Mouse (Mus musculus) thymus, postnatal 36 days (tissue): ENCODE measurements around the gene Lgalsl.

ENCODE experiments used
- DNase-seq, 2 experiments: peaks; one replicate each; pipeline ENCODE4 v3.0.0; 2022; ENCODE audit warnings: mixed read lengths in 2 of 2

The Lgalsl gene

DNA sequence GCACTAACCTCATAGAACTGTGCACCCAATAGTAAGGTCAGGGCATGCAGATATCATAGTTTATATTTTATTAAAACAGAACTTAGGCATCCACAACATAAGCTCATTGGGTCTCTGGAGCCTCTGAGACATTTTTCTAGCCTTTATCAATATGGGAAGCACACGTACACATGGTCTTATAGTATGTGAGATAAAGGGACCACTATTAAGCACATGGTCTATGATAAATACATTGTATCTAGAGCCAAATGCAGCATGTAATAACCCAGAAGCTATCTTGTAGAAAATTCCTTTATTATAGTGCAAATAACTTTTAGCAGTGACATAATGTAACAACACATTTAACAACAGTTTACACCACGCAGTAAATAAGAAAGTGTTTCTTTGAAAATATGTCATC lies 7.6 kb downstream of the Lgalsl start:
- DNase-seq: no peak

DNA sequence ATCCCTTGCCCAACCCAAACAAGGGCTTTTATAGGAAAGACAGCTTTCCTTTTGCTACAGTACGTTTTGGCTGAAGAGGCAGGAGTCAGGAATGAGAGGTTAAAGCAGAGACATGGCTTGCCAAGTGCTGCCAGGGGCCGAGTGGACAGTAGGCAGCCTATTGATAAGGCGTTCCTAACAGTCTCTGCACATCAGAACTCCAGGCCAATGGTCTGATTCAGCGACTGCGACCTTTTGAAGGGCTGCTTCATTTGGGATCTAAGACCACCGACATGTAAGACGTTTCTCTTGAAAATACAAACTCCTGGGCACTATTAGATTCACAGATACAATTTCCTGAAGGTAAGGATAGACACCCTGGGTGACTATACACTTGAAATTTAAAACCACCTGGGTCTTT lies 9.5 kb downstream of the Lgalsl start:
- DNase-seq: no peak

DNA sequence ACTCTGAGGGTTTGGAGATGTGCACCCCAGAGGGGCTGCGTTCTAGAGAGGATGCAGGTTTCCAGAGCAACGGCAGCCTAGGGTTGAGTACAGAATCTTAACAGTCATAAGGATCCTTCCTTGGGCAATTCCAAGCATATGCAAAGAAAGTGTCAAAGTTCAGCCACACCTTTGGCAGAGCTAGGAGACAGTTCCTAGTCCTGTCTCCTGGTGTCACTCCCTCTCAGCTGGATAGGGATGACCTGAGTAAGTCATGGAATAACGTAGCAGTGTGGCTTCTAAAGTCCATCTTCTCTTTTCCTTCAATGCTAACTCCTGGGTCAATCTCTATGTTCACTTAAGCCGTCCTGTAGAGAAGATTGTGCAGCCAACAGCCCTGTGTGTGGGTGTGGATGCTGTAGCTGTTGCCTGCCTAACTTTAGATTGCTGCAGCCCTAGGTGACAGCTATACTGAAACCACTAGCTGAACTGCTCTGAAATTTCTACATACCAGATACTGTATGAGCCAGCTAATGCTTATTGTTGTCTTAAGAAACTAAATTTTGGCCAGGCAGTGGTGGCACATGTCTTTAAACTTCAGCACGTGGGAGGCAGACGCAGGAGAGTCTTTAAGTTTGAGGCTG lies 16.8 kb downstream of the Lgalsl start:
- DNase-seq: no peak

DNA sequence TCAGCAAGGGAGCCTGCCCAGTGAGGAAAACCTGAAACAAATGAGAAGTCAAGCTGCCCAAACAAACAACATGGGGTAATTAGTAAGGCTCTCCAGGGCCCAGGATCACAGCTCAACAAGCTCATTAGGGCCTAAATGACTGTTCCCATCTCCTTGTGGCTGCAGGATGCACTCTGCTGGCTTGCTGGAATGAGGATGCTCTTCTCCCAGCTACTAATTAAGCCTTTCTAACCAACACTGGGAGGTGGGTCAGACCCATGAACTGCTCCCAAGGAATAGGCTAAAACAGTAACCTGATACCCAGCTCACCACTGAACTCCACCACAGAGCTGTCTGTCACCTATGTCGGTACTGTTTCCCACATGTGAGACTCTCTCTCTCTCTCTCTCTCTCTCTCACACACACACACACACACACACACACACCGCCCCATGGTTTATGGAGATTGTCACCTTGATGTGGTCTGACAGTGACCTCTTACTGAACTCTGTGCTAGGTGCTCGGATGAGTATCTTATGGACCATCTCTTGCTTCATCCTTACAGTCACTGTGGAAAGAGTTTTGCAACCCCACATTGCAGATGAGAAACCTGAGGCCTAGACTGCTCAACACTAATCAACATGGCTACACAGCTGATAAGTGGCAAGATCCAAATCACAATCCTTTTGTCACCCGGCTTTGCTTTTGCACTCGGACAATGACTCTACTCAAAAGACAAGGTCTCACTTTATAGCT lies 18.5 kb downstream of the Lgalsl start:
- no peak for DNase-seq

DNA sequence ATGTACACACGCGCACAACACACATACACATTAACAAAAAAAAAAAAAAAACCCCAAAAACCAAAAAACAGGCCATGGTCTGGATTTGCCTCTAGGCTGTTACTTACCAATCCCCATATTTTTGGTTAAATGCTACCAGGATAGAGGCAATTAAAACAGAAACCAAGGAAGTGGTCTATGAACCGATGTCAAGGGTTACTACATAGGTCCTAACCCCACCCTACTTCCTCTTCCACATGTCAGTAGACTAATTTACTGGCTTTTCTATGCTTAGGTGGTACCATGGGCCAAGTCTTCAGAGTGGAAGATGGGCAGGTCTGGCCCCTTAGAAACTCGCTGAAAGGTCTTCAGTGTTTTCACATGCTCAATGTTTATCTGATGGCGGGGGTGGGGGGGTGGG lies 24.2 kb downstream of the Lgalsl start:
- no peak for DNase-seq

DNA sequence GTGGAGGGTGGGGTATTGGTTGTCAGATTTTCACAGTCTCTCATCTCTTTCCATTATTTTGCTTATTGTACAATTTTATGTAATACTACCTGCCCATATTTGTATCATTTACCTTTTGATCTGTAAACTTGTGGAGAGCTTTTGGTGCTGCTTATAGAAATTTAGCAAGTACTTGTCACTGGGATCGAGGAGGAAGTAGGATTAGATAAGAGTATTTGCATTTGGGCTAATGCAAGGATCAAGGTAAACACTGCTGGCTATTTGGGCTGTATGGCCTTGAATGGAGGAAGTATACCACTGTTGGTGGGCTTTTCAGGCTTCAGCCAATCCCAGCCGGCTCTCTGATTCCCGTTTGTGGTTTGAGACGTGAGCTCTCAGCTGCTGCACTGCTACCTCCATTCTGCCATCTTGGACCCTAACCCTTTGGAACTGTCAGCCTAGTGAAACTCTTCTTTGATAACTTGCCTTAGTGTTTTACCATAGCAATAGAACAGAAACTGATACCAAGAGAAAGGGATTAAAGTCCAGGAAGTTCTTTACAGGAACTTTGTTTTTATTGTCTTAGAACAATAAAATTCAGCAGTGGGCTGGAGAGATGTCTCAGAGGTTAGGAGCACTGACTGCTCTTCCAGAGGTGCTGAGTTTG lies 25.1 kb downstream of the Lgalsl start:
- DNase-seq: no peak

DNA sequence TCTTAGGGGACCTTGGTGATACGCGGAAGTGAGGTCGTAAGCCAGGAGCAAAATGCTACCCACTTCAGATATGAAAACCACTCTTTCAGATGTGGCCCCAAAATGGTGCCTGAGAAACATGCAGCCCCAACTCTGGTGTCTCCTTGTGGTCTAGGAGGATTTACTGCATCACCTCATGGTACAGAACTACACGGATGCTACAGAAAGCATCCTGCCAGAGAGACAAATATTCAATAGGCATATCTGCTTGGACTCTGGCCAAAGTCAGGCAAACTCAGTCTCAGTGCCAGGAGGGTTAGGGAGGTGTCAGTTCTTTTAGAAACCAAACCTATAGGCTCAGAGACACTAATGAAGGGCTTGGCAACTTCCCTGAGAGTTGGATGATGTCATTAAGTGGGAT lies 26.4 kb downstream of the Lgalsl start:
- DNase-seq: no peak

DNA sequence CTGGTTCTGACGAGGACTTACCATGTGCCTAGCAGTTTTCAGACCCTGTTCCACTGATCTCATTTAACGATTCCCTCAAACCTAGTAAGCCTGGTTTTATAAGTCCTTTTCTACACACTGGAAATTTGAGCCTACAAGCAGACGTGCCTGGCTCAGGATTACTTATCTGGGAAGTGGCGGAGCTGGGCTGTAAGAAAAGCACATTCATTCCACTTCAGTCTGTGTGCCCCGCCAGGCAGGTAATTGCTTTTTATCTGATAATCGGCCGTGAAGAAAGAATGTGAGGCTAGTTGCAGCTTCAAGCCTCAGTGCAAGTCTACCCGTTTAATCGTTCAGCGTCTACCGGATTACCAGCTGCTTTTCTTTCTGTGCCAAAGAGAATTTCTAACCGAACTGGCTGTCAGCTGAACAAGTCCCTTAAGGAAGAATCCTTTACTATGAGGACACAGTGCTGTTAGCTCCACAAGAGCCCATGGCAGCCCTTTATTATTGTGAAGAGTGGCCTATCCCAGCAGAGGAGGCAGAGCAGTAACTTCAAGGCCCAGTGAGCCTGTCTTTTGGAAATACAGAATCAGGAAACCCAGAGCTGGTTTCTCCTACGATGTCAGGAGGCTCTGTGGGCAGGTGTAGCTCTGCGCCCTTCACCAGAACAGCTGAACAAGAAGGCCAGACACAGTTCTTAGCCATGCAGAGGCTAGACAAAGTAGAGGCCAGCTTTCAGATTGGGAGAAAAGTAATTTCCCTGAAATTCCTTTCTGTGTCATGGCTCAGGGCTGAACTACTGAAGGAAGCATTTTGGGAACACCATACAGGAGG lies 30.4 kb downstream of the Lgalsl start:
- DNase-seq: no peak

DNA sequence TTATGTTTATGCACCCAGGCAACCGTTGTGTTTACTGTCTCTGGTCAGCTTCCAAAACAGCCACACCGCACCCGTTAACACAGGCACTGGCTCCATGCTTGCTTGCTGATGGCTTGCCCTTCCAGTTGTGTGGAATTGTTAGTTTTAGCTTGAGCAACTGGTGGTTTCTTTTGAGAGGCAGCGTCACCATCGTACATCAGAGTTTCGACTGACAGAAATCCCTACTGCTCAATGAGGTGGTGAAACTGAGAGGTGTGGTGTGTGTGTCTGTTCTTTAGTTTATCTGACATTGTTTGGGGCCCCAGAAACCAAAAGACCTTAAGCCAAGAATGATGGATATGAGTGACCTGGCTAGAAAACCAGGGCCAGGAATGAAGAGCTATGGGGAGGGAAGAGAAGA lies 33.0 kb downstream of the Lgalsl start:
- DNase-seq: no peak

DNA sequence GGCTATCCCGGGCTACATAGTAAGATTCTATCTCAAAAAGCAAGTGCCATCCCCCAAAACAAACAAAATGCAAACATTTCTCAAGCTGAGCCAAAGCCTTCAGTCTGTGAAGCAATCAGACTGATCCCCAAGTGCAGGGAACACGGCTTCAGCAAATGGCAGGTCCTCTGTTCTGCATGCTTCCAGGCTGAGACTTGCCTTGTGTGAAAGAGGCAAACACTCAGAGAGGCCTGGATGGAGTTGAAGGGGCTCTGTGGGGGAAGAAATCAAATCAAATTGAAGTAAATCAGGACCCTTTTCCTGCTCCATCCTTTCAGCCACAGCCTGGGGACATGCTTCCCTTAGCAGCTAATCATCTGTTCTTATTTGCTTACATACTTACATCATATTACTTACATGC lies 35.4 kb downstream of the Lgalsl start:
- no peak for DNase-seq

DNA sequence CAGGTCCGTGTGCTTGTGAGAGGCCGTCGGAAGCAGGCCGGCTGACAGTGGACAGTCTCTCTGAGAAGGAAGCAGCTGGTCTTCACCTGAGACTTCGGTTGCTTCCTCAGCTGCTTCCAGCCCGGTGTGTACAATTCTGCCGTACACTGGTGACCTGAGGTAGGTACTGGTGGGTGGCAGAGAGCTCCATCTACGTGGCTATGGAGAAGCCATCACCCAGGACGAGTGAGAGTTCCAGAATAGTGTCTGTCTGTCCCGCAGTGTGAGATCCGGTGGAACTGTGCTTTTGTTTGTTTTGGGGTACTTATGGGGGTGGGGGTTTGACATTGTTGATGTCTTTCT lies 36.0 kb downstream of the Lgalsl start:
- DNase-seq: no peak

DNA sequence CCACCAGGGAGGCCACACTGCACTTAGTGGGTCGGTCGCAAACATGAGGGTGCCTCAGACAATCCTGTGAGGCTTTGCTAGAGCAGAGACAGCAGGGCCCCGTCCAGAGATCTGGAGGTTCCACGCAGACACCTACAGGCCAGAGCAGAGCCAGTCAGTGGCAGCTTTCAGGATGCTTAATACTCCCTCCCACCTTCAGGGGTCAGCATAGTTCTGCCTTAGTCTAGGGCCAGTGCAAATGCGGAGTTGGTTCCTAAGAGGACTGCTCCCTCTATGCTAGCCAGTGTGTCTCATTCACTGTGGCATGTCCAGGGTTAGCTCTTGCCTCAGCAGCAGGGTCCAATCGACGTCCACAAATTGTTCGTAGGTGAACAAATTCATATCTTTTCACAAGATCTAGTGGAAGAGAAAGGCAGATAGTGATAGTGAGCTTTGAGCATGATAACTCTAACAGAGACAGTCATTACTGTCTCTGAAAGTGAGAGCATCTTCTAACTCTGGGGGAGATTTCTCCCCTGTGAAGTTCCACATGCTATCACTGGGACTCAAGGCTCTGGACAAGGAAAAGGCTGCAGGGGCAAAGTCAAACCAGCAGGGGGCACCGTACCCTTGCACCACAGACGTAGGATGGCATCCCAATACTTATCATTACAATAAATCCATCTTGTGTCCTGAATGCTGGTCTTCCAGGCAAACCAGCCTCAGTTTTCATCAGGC lies 36.5 kb downstream of the Lgalsl start:
- DNase-seq: peak; percentile 69 to 76

DNA sequence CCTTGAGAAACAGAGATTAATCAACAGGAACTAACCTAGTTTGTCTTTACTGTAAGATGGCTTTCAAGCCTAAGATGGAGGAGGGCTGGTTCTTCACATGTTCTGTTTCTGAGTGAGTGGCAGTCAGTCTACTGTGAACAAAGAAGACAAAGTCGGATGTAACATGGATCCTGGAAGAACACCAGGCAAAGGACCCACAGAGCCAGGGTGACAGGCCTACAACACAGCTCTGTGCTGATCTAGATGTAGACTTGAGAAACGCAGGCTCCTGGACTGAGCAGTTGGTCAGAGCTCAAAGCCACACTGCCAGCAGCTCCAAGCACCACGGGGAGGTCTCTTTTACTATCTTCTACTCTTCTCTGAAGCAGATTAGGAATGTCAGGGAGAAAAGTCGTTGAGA lies 37.2 kb downstream of the Lgalsl start:
- no peak for DNase-seq

DNA sequence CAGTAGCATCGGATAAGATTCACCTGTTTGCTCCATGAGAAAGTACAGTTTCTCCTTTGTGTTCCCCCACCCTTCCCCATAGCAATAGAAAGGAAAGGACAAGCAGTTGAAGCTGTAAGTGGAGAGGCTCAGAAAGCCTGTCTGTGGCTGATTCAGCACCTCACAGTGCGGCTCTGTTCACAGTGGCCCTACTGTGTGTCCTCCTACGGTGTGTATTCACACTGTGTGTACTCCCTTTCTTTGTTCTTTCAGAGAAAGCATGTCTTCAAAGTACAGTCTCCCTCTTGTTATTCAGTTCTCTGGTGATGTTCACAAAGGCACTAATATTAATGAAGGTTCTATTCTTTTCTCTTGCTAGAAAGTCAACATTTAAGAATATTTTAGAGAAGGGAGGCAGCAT lies 38.2 kb downstream of the Lgalsl start:
- no peak for DNase-seq

DNA sequence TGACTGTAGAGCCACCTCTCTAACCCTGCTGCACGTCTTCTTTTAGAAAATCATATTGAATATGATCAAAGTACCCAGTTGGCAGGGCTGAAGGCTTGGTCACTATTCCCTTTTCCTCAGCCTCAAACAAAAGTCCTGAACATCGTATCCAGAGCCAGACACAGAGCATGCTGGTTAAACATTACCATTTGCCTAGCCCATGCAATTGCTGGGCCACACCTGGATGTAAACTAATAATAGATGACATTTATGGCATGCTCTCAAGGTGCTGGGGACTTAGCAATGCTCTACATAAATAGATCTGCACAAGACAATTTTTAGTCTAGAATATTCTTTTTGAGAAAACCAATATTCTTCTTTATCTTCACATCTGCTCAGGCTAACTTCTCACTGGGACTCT lies 39.5 kb downstream of the Lgalsl start:
- DNase-seq: no peak

DNA sequence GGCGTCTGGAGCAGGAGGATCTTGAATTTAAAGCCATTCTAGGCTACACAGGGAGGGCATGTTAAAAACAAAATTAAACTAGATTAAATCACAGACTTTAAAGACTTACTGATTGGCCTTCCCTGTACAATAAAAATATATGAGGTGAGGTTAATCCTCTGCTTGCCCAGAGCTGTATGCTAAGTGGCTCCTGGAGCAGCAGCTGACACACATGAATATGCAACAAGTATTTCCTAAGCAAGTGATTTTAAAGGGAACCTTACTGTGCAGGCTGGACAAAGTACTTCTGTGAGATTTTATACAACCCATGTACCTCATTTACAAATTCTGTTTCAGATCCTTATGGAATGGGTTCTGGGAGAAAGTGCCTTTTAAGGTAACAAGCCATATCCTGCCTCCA lies 41.8 kb downstream of the Lgalsl start:
- DNase-seq: no peak

DNA sequence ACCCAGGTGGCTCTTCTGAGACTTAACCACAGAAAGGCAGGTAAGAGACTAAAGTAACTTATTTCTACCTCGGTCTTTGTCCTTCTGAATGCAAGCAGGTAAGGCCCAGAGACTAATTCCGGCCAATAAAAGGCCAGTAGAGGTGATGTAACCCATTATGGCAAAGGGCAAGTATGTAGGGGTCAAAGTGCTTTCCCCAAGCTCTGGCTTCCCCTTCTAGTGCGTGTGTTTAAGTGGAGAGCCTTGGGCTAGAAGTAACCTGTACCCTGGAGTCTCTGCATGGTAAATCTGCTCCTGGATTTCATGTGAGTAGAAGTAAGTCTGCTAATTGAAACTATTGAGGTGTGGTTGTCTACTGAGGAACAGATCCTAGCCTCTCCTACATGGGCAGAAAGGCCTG lies 42.8 kb downstream of the Lgalsl start:
- DNase-seq: no peak

DNA sequence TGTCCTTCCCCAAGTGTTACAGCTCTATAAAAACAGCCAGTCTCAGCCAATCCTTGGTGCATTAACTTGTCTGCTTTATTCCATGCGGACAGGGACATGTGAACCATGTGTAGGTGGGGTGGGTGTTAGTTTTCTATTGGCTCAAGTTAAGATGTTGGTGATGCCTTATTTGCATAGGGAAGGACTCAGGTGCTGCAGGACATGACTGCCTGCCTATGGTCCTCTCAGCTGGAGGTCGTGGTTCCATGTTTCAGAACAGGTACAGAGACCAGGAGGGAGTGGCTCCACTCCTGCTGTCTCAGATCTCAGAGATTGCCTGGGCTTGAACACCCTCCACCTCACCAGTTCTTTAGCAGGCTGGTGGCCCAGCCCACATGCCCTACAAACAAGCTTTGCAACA lies 44.7 kb downstream of the Lgalsl start:
- no peak for DNase-seq

DNA sequence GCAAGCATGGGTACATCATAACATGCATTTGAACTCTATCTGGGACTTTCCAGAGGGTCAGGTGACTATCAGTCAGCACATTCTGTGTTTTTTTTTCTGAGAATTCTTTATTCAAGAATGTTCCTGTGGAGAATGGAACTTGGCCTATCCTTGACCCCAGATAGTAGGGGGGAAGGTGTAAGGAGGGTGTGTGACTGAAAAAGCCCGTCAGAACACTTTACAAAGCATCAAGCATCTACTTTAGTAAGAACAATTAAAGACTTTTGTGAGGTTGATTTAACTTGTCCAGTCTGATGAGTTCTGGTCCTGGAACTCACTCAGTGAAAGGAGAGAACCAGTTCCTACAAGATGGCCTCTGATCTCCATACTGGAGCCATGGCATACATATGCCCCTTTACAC lies 45.7 kb downstream of the Lgalsl start:
- DNase-seq: no peak

DNA sequence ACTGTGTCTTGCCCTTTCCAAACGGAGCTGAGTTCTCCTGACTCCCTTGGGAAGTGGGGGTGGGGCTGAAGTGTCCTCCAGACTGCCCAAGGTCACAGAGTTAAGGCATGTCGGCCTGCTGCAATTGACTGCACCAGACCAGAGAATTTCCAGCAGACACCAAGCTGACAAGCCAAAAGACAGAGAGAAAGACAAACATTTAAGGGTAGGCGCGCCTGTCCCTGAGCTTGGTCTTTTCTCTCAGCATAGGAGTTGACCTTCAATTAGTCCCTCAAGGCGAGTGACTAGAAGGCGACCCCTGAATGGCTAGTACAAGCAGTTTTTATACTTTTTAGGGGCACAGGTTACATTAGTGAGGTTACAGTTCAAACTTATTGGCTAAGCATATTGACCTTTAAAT lies 46.1 kb downstream of the Lgalsl start:
- DNase-seq: no peak

DNA sequence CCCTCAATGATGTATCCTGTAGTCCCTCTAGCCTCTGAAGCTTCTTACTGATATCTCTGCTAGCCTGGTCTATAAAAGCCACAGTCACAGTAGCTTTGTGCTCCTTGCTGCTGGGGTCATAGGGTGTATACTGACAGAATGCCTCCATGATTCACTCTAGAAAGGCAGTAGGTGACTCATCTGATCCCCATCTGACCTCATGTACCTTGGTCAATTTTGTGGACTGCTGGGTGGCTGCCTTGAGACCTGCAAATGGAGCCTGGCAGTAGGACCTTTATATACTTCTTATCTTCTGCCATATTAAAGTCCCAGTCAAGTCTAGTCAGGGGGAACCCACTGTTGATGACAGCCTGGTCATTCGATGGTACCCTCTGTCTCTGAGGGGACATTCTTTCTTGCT lies 47.4 kb downstream of the Lgalsl start:
- no peak for DNase-seq

DNA sequence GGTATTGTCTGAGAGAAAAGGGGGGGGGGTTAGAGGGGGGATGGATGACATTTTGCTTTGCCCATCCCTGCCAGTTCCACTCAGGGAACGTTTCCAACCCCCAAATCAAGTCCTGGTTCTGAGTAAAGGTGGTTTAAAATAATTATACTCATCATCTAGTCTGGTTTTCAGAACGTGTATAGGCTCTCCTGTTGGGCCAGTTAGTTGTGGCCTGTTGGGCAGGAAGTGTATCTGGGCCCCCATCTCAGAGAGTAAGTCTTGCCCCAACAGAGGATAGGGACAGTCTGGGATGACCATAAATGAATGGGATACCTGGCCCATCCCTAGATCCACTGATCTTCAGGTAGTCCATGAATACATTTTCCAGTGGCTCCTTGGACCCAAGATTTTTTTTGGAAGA lies 48.2 kb downstream of the Lgalsl start:
- no peak for DNase-seq

DNA sequence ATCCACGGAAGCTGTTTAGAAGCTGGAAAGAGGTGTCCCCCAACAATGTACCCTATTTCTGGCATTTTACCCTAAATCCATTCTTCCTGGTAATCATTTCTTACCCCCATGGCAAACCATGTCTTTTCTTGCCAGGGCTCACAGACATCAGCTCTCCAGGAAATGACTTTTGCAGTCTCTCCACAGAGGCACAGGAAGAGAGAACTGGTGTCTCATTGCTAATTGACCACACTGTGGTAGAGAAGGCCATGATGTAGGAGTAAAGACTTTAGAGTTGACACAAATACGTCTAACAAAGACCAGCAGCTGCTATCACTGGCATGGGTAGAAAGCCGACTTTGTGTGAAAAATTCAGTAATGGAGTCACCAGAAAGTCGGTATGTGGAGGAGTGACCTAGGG lies 50.5 kb downstream of the Lgalsl start:
- DNase-seq: no peak
